Mouse (Mus musculus): ENCODE measurements around the gene Sox2. TPM values are rescaled to one million over a fixed set of nuclear protein-coding genes. Genes with fewer than 3 reads are reported as not detected.

Gene Sox2
- total RNA-seq, 2 experiments from 2014 or later, result 47.2 to 53.7 TPM

DNA sequence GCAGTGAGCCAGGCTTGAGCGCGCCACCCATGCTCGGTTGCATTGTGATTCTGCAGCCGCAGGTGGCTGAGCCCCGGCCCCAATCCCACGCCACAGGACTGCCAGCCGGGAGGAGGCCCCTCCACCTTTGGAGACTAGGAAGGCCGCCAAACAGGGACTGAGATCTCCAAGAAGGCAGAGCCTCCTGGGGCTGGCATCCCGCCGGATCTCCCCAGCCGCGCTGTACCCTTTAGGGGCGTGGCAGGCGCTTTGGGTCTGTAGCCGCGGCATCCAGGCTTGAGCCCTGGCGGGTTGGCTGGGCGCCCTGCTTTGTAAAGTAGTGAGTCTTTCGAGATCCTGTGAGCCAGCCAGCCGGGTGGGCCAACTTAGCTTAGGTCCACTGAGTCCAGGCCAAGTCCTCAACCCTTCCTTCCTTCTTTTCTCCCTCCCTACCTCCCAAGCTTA, 7.7 kb upstream of the Sox2 start:
- peak in 1 of 2 experiments; percentile 72 for DNase-seq (ENCODE audit: extremely low spot score in 1 of 2, low spot score in 1 of 2)

DNA sequence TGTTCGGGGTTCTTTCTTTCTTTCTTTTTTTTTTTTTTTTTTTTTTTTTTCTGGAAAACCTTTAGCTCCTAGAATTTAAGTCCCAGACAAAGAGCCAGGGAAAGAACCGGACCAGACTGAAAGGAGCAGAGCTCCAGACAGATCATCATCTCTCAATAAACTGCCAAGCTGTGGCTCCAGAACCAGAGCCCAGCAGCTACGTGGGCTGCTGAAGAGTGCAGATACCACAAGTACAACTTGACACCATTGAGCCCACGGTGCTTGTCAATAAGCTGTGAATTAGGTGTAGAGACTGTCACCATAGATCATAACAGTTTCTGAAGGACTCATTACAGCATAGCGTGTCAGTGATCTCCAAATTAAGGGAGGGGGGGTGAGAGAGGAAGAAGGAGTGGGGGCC, 7.1 kb upstream of the Sox2 start:
- no peak for DNase-seq (ENCODE audit: extremely low spot score in 1 of 2, low spot score in 1 of 2)

DNA sequence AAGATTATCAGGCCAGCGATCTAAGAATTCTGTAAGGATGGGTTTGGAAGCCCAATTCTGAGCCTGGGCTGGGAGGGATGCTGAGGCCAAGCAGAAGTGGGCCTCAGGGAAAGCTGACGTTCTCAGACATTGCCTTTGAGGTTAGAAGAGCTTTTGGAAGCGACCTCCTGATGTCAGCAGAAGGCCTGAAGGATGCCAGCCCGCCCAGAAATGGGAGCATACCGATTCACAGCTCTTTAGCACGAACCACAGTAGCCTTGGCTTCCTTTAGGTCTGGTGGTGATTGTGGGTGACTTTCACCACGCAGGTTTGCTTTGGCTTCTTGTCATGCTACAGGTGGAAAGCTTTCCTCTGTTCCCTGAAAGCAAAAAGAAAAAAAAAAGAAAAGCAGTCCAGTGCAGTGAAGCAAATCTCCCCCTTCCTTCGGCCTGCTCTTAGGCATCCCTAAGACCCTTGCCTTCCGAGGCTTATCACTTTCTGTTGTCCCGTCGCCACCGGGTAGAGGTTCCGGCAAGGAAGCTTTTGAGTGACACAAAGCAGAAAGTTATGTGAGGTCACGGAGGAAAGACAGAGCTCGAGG, 6.6 kb upstream of the Sox2 start:
- DNase-seq (ENCODE audit: extremely low spot score in 1 of 2, low spot score in 1 of 2), result no peak

DNA sequence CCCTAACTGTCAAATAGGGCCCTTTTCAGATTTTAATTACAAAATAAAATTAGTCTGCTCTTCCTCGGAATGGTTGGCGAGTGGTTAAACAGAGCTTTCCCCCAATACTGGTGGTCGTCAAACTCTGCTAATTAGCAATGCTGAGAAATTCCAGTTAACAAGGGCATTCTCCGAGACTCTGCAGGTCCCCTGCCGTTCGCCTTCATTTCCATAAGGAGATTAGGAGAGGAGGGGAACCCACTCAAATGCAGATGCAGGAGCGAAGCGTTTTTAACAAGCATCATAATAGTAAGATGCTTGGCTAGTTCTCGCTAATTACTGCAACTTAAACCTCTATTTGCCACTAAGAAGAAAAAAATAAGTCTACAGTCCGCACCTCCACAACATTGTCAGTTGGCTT, 4.0 kb upstream of the Sox2 start:
- no peak for DNase-seq (ENCODE audit: extremely low spot score in 1 of 2, low spot score in 1 of 2)

DNA sequence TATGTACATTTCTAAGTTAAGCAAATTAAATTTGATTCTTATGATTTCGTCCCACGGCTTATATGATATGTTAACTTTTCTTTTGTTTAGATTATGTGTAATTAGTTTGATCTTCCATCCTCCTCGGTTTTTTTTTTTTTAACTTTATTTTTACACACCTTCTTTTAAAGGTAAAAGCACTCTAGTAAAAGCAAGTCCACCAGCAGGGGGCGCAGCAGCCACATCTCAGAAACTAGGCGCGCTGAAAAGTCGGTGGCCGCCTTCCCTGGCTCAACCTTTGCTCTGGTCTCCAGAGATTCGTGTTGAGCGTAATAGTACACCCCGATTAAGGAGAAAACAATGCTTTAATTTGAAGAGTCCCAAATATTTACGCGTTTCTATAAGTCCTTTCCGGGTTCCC, 2.5 kb upstream of the Sox2 start:
- peak in 1 of 2 experiments; percentile 97 for DNase-seq (ENCODE audit: extremely low spot score in 1 of 2, low spot score in 1 of 2)

DNA sequence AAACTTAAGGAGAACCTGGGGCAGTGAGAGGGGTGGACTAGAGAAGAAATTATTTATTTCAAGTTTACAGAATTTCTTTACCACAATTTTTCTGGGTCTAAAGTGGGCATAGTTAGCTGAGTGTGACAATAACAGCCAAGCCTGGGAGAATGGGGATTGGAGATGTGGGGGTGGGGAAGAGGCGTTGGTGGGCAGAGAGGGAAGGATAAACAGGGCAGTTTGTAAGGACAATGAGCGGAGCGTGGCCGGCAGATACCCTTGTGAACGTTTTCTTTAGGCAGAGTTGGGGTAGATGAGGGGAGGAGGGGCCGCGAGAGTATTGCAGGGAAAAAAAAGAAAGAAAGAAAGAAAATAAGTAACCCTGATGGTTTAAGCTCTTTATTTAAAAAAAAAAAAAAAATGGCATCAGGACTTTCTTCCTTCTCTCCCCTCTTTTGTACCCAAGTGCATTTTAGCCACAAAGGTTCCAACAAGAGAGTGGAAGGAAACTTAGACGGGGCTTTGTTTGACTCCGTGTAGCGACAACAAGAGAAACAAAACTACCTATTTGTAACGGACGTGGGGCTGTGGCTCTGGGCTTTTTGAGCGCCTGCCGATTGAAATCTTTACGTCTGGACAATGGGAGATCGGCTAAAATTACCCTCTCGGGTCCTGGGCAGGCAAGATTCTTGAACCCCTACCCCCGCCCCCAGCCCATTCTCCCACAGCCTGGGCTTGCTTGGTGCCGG, 1.9 kb upstream of the Sox2 start:
- DNase-seq (ENCODE audit: extremely low spot score in 1 of 2, low spot score in 1 of 2), result no peak

DNA sequence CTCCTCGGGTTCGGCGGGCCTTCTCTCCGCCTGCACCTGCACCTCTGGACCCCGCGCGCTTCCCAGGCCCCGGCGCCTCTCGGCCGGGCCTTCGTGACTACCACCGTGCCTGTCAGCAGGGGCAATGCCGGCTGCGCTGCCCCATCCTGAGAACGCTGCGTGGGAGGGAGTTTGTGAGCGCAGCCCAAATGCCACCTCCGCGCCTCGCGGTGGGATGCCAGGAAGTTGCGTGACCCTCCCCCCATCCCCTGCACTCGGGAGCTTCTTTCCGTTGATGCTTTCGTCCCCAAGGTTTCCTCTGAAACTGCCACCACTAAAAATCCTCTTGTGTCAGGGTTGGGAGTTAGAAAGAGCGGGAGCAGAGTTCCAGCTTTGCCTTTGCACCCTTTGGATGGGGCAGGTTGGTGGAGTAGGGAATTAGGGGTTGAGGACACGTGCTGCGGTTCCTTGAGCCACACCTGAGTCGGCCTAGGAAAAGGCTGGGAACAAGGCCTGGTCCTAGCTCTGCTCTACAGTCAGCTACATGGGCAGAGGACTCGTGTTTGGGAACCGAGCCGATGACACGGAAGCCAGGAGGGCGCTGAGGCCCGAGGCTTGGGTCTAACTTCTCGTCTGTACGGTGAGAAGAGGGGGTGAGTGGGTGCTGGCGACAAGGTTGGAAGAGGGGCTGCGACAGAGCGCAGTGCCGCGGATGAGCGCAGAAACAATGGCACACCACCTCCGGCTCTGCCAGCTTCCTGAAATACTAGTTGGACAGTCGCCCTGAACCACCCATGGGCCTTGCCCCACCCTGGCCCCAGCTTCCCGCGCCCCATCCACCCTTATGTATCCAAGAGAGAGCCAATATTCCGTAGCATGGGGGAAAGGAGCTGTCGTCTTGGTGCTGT, 1.1 kb upstream of the Sox2 start:
- DNase-seq (ENCODE audit: extremely low spot score in 1 of 2, low spot score in 1 of 2), result no peak

DNA sequence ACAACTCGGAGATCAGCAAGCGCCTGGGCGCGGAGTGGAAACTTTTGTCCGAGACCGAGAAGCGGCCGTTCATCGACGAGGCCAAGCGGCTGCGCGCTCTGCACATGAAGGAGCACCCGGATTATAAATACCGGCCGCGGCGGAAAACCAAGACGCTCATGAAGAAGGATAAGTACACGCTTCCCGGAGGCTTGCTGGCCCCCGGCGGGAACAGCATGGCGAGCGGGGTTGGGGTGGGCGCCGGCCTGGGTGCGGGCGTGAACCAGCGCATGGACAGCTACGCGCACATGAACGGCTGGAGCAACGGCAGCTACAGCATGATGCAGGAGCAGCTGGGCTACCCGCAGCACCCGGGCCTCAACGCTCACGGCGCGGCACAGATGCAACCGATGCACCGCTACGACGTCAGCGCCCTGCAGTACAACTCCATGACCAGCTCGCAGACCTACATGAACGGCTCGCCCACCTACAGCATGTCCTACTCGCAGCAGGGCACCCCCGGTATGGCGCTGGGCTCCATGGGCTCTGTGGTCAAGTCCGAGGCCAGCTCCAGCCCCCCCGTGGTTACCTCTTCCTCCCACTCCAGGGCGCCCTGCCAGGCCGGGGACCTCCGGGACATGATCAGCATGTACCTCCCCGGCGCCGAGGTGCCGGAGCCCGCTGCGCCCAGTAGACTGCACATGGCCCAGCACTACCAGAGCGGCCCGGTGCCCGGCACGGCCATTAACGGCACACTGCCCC, 586 bp downstream of the Sox2 start:
- no peak for DNase-seq (ENCODE audit: extremely low spot score in 1 of 2, low spot score in 1 of 2)

DNA sequence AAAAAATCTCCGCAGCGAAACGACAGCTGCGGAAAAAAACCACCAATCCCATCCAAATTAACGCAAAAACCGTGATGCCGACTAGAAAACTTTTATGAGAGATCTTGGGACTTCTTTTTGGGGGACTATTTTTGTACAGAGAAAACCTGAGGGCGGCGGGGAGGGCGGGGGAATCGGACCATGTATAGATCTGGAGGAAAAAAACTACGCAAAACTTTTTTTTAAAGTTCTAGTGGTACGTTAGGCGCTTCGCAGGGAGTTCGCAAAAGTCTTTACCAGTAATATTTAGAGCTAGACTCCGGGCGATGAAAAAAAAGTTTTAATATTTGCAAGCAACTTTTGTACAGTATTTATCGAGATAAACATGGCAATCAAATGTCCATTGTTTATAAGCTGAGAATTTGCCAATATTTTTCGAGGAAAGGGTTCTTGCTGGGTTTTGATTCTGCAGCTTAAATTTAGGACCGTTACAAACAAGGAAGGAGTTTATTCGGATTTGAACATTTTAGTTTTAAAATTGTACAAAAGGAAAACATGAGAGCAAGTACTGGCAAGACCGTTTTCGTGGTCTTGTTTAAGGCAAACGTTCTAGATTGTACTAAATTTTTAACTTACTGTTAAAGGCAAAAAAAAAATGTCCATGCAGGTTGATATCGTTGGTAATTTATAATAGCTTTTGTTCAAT, 1.4 kb downstream of the Sox2 start:
- no peak for DNase-seq (ENCODE audit: extremely low spot score in 1 of 2, low spot score in 1 of 2)

DNA sequence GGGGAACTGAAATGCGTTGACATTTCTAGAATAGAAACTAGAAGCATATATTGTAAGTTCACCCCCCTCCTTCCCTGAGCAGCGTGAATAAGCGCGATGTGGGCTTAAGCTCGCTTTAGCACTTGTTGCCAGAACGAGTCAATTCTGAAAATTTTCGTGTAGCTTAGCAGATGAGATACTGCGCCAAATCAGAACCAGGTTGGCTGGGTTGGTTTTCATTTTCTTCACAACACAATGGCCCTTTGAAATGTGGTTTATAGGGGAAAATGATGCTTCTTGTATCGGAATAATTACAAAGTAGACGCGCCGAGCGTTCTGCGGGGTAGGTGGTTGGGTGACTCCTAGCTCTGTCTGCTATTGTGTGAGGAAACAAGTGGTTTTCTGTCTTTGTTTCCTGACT, 2.4 kb downstream of the Sox2 start:
- DNase-seq (ENCODE audit: extremely low spot score in 1 of 2, low spot score in 1 of 2), result no peak

DNA sequence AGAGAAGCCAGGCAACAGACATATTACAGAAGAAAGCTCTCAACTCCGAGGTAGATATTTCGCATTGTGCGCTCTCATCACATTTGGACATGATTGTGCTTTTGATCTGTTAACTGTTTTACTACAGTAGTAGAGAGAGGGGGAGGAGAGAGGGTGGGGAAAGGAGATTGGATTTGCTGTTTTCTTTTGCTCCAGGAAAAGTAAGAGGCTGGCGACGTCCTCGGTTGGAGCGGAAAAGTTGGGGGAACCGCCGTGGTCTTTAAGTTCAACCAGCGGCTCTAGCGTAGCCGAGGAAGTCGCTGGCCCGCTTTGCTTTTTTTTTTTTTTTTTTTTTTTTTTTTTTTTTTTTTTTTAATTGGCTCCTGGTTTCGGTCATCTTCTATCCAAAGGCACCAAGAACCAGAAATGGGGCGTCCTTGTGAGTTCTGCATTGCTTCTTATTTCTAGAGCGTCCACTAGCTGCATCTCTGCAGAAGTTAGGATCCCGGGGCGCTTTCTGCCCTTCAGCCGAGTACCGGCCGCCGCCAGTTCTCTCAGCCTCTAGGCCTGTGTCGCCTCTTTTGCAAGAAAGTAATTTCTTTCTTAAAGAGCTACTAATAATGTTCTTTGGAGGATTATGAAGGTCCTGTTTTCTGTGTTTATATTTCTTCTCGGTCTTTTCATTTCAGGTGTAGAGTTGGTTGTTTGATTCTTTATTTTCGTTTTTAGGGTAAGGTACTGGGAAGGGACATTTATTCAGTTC, 3.2 kb downstream of the Sox2 start:
- no peak for DNase-seq (ENCODE audit: extremely low spot score in 1 of 2, low spot score in 1 of 2)

DNA sequence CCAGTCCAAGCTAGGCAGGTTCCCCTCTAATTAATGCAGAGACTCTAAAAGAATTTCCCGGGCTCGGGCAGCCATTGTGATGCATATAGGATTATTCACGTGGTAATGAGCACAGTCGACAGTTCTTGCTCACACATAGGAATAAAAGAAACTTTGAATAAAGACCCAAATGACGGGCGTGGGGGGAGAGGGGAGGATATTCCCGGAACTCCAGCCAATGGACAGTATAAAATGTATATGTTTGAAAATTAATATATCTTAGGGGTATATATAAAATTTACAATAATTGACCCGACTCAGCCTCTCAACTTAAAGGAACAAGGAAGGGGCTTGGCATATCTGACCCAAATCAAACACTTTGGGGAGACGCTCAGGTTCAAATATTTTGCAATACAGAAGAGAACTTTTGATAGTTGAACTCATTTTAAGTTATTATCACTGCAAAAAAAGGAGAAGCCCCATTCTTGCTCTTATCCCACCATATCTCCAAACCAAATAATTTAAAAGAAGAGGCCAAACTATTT, 3.8 kb downstream of the Sox2 start:
- no peak for DNase-seq (ENCODE audit: extremely low spot score in 1 of 2, low spot score in 1 of 2)

DNA sequence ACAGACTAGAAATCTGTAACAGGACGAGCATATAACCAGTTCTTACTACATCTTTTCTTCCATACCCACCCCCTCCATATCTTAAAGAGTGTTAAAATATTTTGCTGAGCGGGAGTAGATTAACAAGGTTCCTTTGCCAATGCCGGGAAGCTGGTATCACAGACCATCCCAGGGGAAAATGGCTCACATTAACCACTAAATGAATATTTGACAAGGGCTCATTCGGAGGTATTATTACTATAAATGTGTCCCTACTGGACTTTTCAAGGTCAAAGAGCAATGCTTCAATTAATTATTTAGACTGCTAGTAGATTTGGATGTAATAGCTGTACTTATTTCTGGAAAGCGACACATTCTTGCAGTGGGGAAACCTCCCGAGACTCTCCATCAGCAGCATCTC, 4.6 kb downstream of the Sox2 start:
- DNase-seq (ENCODE audit: extremely low spot score in 1 of 2, low spot score in 1 of 2), result no peak

DNA sequence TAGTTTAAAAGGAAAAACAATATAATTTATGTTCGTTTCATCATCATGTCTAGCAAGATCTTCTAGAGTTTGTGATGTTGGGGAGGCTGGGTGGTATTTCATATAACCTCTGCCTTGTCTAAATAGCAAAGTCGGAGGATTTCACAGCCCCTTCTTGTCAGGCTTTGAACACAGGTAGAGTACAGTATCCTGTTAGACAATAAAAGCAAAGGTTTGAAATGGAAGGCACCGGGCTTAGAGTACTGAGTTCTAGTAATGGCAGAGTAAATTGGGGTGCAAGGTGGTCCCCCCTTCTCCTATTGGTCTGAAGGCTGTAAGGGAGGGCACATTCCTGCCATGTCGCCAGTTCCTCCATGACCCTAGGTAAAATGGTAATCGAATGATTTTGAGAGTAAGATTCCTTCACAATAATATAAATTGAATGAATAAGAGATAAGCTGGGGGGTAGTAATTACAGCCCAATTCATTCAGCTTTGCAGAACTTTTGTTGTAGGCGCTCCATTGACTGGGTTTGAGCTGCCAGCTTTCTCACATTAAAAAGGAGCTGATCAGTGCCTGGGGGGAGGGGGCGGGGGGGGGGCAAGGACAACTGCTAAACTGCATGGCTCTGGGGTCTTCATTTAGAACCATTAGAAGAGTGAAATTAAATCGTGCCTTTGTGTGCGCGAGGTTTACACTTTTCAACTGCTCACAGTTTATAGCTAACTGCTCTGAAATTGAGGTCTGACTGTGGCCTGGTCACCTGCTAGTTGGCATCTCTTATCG, 5.3 kb downstream of the Sox2 start:
- DNase-seq (ENCODE audit: extremely low spot score in 1 of 2, low spot score in 1 of 2), result no peak

DNA sequence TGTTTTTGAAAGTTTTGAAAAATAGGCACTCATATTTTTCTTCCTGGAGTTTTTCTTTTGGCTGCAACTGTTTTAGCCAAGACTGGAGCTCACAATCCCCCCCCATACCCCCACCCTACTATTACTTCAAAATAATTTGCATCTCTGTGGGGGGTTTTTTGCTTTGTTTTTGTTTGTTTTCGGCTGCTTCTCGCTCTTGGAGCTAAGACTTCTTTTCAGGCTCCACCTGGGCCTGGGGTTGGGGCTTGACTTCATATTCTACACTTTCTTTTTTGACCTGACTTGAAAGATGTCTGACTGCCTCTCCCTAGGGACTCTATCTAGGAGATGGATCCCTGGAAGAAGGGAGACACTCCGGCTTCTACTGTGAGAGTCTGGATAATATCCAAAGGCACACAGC, 5.9 kb downstream of the Sox2 start:
- DNase-seq (ENCODE audit: extremely low spot score in 1 of 2, low spot score in 1 of 2), result no peak

DNA sequence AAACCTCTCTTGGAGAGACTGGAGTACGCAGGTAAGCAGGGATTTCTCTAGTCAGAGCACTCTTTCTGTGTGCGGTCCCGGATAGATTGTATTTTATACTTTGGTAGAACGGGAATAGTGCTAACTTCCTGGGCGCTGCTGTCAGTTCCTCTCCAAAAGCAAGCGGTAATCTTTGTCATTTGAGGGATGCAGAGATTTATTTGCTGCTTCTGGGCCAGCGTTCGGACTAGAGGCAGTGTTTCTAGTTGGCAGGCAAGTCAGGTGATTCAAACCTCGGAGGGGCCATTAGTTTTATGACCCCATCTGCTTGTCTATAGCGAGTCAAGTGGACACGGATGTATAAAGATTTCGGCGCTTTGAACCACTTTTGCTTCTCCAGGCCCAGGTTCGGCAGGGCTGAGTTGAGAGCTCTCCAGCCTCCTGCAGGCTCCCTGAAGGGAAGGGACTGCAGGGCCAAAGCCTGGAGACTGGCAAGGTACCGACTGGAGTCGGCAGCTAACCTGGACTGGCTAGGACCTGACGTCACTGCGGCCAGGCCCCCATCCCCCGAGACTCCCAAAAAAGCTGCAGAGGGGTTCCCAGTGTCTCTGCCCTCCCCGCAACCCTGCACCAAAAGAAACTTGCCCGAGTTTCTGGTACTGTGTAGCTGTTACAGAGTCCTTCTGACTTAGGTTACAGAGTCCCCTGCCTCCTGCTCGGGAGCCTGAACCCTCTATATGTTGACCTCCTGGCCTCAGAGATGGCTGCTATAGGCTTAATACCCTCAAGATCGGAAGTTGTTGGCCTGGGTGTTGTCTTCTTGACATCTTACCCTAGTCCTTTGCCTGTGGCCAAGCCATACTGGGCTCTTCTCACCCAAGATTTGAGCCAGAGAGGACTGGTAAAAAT, 6.9 kb downstream of the Sox2 start:
- no peak for DNase-seq (ENCODE audit: extremely low spot score in 1 of 2, low spot score in 1 of 2)

DNA sequence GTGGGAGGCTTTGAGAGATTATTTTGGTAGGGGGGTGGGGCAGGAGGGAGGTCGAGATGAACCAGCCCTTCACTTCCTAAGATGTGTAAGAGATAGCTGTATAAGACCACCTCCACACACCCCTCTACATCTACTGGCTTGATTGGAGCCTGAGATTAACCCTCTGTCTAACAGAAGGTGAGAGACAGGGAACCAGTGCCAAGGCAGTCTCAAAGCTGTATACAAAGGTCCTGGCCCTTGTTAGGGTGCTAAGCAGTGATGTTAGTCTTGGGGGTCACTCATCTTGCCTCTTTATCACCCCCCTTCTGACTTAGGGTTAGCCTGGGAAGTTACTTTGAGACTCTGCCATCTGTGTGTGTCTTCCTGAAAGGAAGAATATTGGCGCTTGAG, 7.5 kb downstream of the Sox2 start:
- no peak for DNase-seq (ENCODE audit: extremely low spot score in 1 of 2, low spot score in 1 of 2)
